ENCODE assay signal across 8 mouse cellular contexts in genomic region chr11:20455085-20455864, GRCm38 (mm10).
DNase-seq lines count a peak whose midpoint lies in the region; ATAC-seq and TF ChIP-seq lines count a peak whose summit lies in the region.

No protein-coding gene starts in this region.

- H3K9me3 ChIP-seq in embryonic facial prominence, embryonic 13.5 days, result no peaks in the 10 kb centered on the region
- H3K9me3 ChIP-seq in limb, embryonic 15.5 days, result no peaks in the 10 kb centered on the region
- no peaks in the 10 kb centered on the region for H3K9me3 ChIP-seq in midbrain, postnatal 0 days (ENCODE audit: low read length)

- peaks cover 18% of the 10 kb centered on the region for H3K4me1 ChIP-seq in embryonic facial prominence, embryonic 13.5 days
- peaks cover 2% of the 10 kb centered on the region; the same call in 1 of the 2 replicates for H3K4me1 ChIP-seq in heart, adult 2 months (ENCODE audit: control insufficient read depth, insufficient read depth, low read length)
- H3K4me1 ChIP-seq in kidney, adult 2 months (ENCODE audit: control insufficient read depth, insufficient read depth, low read length), result peaks cover 16% of the 10 kb centered on the region
- H3K4me1 ChIP-seq in limb, embryonic 15.5 days, result peaks cover 25% of the 10 kb centered on the region
- no peaks in the 10 kb centered on the region for H3K4me1 ChIP-seq in midbrain, postnatal 0 days (ENCODE audit: insufficient read depth, low read length)

- H3K9ac ChIP-seq in embryonic facial prominence, embryonic 13.5 days, result peak overlapping the region; percentile 65
- H3K9ac ChIP-seq in heart, adult 2 months (ENCODE audit: low read depth, low read length), result peak overlapping the region; percentile 69
- peak overlapping the region; percentile 10; the same call in 1 of the 2 replicates for H3K9ac ChIP-seq in limb, embryonic 15.5 days
- H3K9ac ChIP-seq in midbrain, postnatal 0 days (replicated peaks; ENCODE audit: low read length, poor library complexity, severe bottlenecking), result peak overlapping the region; percentile 20

- no peaks in the 10 kb centered on the region for H3K36me3 ChIP-seq in embryonic facial prominence, embryonic 13.5 days
- H3K36me3 ChIP-seq in heart, adult 2 months (ENCODE audit: control insufficient read depth, insufficient read depth, low read length), result no peaks in the 10 kb centered on the region
- no peaks in the 10 kb centered on the region for H3K36me3 ChIP-seq in kidney, adult 2 months (ENCODE audit: control insufficient read depth, insufficient read depth, low read length)
- H3K36me3 ChIP-seq in limb, embryonic 15.5 days, result no peaks in the 10 kb centered on the region
- H3K36me3 ChIP-seq in midbrain, postnatal 0 days (ENCODE audit: insufficient read depth, low read length), result no peaks in the 10 kb centered on the region

- H3K4me3 ChIP-seq in embryonic facial prominence, embryonic 13.5 days, result peak overlapping the region; percentile 54
- H3K4me3 ChIP-seq in heart, adult 2 months, result peak overlapping the region; percentile 75
- peak overlapping the region; percentile 59 for H3K4me3 ChIP-seq in kidney, adult 2 months (ENCODE audit: insufficient read depth, low read depth, low read length)
- H3K4me3 ChIP-seq in limb, embryonic 15.5 days, result peak overlapping the region; percentile 54
- peak overlapping the region; percentile 42 for H3K4me3 ChIP-seq in midbrain, postnatal 0 days (ENCODE audit: low read depth, low read length)

- peak; percentile 66; the same call in 1 of the 2 replicates for TF ChIP-seq EP300 in heart, adult 2 months (IDR thresholded peaks at IDR 0.05; ENCODE audit: insufficient read depth, low read depth, low read length)

- H3K79me2 ChIP-seq in heart, adult 2 months (replicated peaks; ENCODE audit: control insufficient read depth, insufficient read depth, low read length), result no peaks in the 10 kb centered on the region

- DNase-seq in 416B (ENCODE audit: low read depth), result peak; percentile 78
- DNase-seq in adrenal gland, postnatal 4 days (ENCODE audit: low spot score in 2 of 2), result peak; percentile 78 to 80
- DNase-seq in heart, adult 2 months, result peak; percentile 83 to 92
- DNase-seq in kidney, adult 2 months, result peak; percentile 90
- DNase-seq in midbrain, postnatal 0 days (ENCODE audit: low spot score), result peak; percentile 78
- DNase-seq in spleen, postnatal 14 days (ENCODE audit: low spot score in 2 of 2), result peak; percentile 65 to 85

- peaks cover 18% of the 10 kb centered on the region for H3K27me3 ChIP-seq in embryonic facial prominence, embryonic 13.5 days
- no peaks in the 10 kb centered on the region for H3K27me3 ChIP-seq in heart, adult 2 months (ENCODE audit: control insufficient read depth, insufficient read depth, low read length)
- no peaks in the 10 kb centered on the region for H3K27me3 ChIP-seq in kidney, adult 2 months (replicated peaks; ENCODE audit: control insufficient read depth, insufficient read depth, low read length)
- H3K27me3 ChIP-seq in limb, embryonic 15.5 days, result peaks cover 13% of the 10 kb centered on the region; the same call in 1 of the 2 replicates
- H3K27me3 ChIP-seq in midbrain, postnatal 0 days (ENCODE audit: insufficient read depth, low read length), result no peaks in the 10 kb centered on the region

- peak; percentile 73; the same call in 1 of the 2 replicates for ATAC-seq in embryonic facial prominence, embryonic 13.5 days (ENCODE audit: insufficient number of reproducible peaks, insufficient read depth, low FRiP score, low TSS enrichment, low read depth)
- peak; percentile 80 for ATAC-seq in limb, embryonic 15.5 days (ENCODE audit: insufficient number of reproducible peaks, low FRiP score, low TSS enrichment, low read depth)
- ATAC-seq in midbrain, postnatal 0 days (ENCODE audit: low FRiP score), result peak; percentile 65

- intact Hi-C loops in heart, adult 2 months (cut with DNase I), result loop anchor here (1.0 to 5.0 kb wide), 5 partner anchors 77 to 288 kb away; no protein-coding TSS in a partner anchor

- H3K27ac ChIP-seq in embryonic facial prominence, embryonic 13.5 days, result no peak overlapping the region
- H3K27ac ChIP-seq in heart, adult 2 months, result peak overlapping the region; percentile 36; the same call in 1 of the 2 replicates
- H3K27ac ChIP-seq in kidney, adult 2 months (ENCODE audit: insufficient read depth, low read depth, low read length), result no peak overlapping the region
- H3K27ac ChIP-seq in limb, embryonic 15.5 days, result no peak overlapping the region
- H3K27ac ChIP-seq in midbrain, postnatal 0 days (ENCODE audit: low read depth, low read length), result no peak overlapping the region

- TF ChIP-seq POLR2A in heart, adult 2 months (IDR thresholded peaks at IDR 0.05; ENCODE audit: insufficient read depth, low read depth, low read length), result no peak
- TF ChIP-seq POLR2A in kidney, adult 2 months (IDR thresholded peaks at IDR 0.05; ENCODE audit: low read depth, low read length), result no peak

- peak overlapping the region; percentile 97 for H3K4me2 ChIP-seq in embryonic facial prominence, embryonic 13.5 days
- peak overlapping the region; percentile 95 for H3K4me2 ChIP-seq in limb, embryonic 15.5 days
- H3K4me2 ChIP-seq in midbrain, postnatal 0 days (ENCODE audit: low read depth, low read length, poor library complexity, severe bottlenecking), result peak overlapping the region; percentile 88

- under 1% methylated on average over 35 of the region's 35 CpGs for WGBS in embryonic facial prominence, embryonic 13.5 days
- under 1% methylated on average over 35 of the region's 35 CpGs for WGBS in heart, adult 2 months
- WGBS in kidney, adult 2 months, result under 1% methylated on average over 35 of the region's 35 CpGs
- WGBS in limb, embryonic 15.5 days, result under 1% methylated on average over 35 of the region's 35 CpGs
- WGBS in midbrain, postnatal 0 days, result under 1% methylated on average over 35 of the region's 35 CpGs

- peak; percentile 99; the same call in 1 of the 2 replicates for TF ChIP-seq CTCF in heart, adult 2 months (IDR thresholded peaks at IDR 0.05)
- TF ChIP-seq CTCF in kidney, adult 2 months (conservative IDR thresholded peaks at IDR 0.05; ENCODE audit: insufficient read depth, insufficient read length, low read depth, low read length), result peak; percentile 96
- peak; percentile 98 for TF ChIP-seq CTCF in midbrain, postnatal 0 days (IDR thresholded peaks at IDR 0.05)

Comparison
In these comparisons a context has a peak if more than half of its experiments do, and no peak if none do; other contexts are left out.
1. H3K9ac ChIP-seq: peak in every context shown above with its lines; median percentile 69 in heart, adult 2 months; 65 in embryonic facial prominence, embryonic 13.5 days; 20 in midbrain, postnatal 0 days; 10 in limb, embryonic 15.5 days.